Mouse (Mus musculus) ovary, postnatal 36 days (tissue): ENCODE results near the gene Cers5.
A peak's percentile ranks its signal among the peaks of the same experiment; 100 is the strongest.

Experiments used
- DNase-seq: peaks from one replicate; pipeline ENCODE4 v3.0.0; 2022; ENCODE audit warnings: low spot score, mixed read lengths

Gene Cers5

GRCm38 (mm10) chr15:99725341-99726155 is 47.1 kb downstream of the Cers5 start, which contains the start of gene Cox14:
TSS of gene Cox14 (plus strand) at chr15:99725618.
- peak; percentile 91 for DNase-seq

- DNase-seq: peak; percentile 61
These were observed 48.2 kb downstream of the Cers5 start for GRCm38 (mm10) chr15:99724292-99725021.

GRCm38 (mm10) chr15:99723515-99724291 is 49.0 kb downstream of the Cers5 start:
- peak; percentile 67 for DNase-seq

GRCm38 (mm10) chr15:99723120-99723514 is 49.6 kb downstream of the Cers5 start:
- DNase-seq: no peak

GRCm38 (mm10) chr15:99721921-99722743 is 50.6 kb downstream of the Cers5 start:
- no peak for DNase-seq

GRCm38 (mm10) chr15:99719865-99720264 is 52.8 kb downstream of the Cers5 start:
- no peak for DNase-seq

GRCm38 (mm10) chr15:99718461-99719021 is 54.1 kb downstream of the Cers5 start:
- no peak for DNase-seq

- peak; percentile 61 for DNase-seq
These were observed 55.0 kb downstream of the Cers5 start, which contains the start of gene Gpd1 for GRCm38 (mm10) chr15:99717386-99718334. TSS of gene Gpd1 (plus strand) at chr15:99717515.

- DNase-seq: no peak
These were observed 55.9 kb downstream of the Cers5 start for GRCm38 (mm10) chr15:99716814-99717213.

- no peak for DNase-seq
These were observed 56.5 kb downstream of the Cers5 start for GRCm38 (mm10) chr15:99715982-99716746.

- DNase-seq: no peak
These were observed 57.3 kb downstream of the Cers5 start for GRCm38 (mm10) chr15:99715361-99715865.

- DNase-seq: peak; percentile 72
These were observed 57.8 kb downstream of the Cers5 start for GRCm38 (mm10) chr15:99714858-99715257.

GRCm38 (mm10) chr15:99714206-99714605 is 58.5 kb downstream of the Cers5 start:
- peak; percentile 50 for DNase-seq

- no peak for DNase-seq
These were observed 59.1 kb downstream of the Cers5 start for GRCm38 (mm10) chr15:99713569-99713968.

- DNase-seq: no peak
These were observed 59.8 kb downstream of the Cers5 start for GRCm38 (mm10) chr15:99712666-99713559.

GRCm38 (mm10) chr15:99711491-99711890 is 61.2 kb downstream of the Cers5 start:
- DNase-seq: no peak

GRCm38 (mm10) chr15:99710221-99711190 is 62.2 kb downstream of the Cers5 start:
- no peak for DNase-seq
